Comparison of ENCODE assay signal across 33 mouse cellular contexts in the genomic region with DNA sequence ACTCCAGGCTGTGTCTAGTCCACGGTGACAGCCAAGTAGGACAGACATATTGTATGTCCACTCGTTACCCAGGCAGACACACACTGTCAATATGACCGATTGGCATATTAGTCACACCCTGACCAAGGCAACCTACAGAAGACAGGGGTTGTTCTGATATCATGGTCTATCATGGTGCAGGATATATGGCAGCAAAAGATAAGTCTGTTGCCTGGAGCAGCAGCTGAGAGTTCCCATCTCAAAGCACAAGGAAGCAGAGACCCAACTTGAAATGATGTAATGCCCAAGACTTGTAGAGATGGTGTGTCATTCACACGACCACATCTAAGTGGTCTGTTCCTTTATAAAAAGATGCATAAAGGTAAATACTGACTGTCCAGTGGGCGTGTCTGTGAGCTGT. TPM values are rescaled to one million over a fixed set of nuclear protein-coding genes. Genes with fewer than 3 reads are reported as not detected.
"Had no signal": no experiment of that assay in that cellular context is flagged by ENCODE, and none has a peak within 500 bp of the region (broad histone marks: within the 10 kb centered on the region; RNA-seq: fewer than 3 reads in every experiment).

No protein-coding gene starts in this region.

- H3K27me3 ChIP-seq: forebrain, embryonic 15.5 days had no signal

- DNase-seq: cerebellum, adult 9-10 months; cerebellum, adult 9-11 months; cerebellum, postnatal 10 days; cerebellum, postnatal 14 days; cerebellum, postnatal 25 days; cerebellum, postnatal 36 days; embryo, embryonic 11 days; forebrain, postnatal 0 days; gastrocnemius, adult 2 months; gastrocnemius, postnatal 10 days; gastrocnemius, postnatal 14 days; gastrocnemius, postnatal 25 days; gastrocnemius, postnatal 36 days; heart, adult 18-20 months; heart, adult 2 months had no signal

- H3K9ac ChIP-seq: embryonic facial prominence, embryonic 12.5 days; embryonic facial prominence, embryonic 13.5 days; embryonic facial prominence, embryonic 15.5 days; forebrain, embryonic 12.5 days; forebrain, embryonic 13.5 days; forebrain, embryonic 15.5 days; forebrain, postnatal 0 days had no signal

- H3K27ac ChIP-seq: embryonic facial prominence, embryonic 10.5 days; embryonic facial prominence, embryonic 12.5 days; embryonic facial prominence, embryonic 13.5 days; embryonic facial prominence, embryonic 15.5 days; forebrain, embryonic 10.5 days; forebrain, embryonic 12.5 days; forebrain, embryonic 13.5 days; forebrain, embryonic 15.5 days; gastrocnemius, adult 2 months; heart, adult 2 months had no signal

- H3K36me3 ChIP-seq: embryonic facial prominence, embryonic 10.5 days; embryonic facial prominence, embryonic 12.5 days; embryonic facial prominence, embryonic 13.5 days; embryonic facial prominence, embryonic 15.5 days; forebrain, embryonic 10.5 days; forebrain, embryonic 12.5 days; forebrain, embryonic 15.5 days had no signal

- H3K4me3 ChIP-seq: embryonic facial prominence, embryonic 10.5 days; embryonic facial prominence, embryonic 12.5 days; embryonic facial prominence, embryonic 13.5 days; embryonic facial prominence, embryonic 15.5 days; erythroblast, embryonic 14.5 days; forebrain, embryonic 10.5 days; forebrain, embryonic 12.5 days; forebrain, embryonic 13.5 days; forebrain, embryonic 15.5 days; gastrocnemius, adult 2 months; heart, adult 2 months had no signal

- H3K4me1 ChIP-seq: embryonic facial prominence, embryonic 12.5 days; embryonic facial prominence, embryonic 13.5 days; embryonic facial prominence, embryonic 15.5 days; forebrain, embryonic 13.5 days had no signal

- H3K9me3 ChIP-seq: embryonic facial prominence, embryonic 10.5 days; embryonic facial prominence, embryonic 12.5 days; embryonic facial prominence, embryonic 13.5 days; embryonic facial prominence, embryonic 15.5 days; forebrain, embryonic 10.5 days; forebrain, embryonic 12.5 days; forebrain, embryonic 13.5 days; forebrain, embryonic 15.5 days had no signal

- ATAC-seq: forebrain, embryonic 13.5 days; forebrain, embryonic 14.5 days; forebrain, embryonic 15.5 days; forebrain, embryonic 16.5 days; forebrain, postnatal 0 days had no signal

RNA-seq across cellular contexts. Expression of gene Cd300e, which starts 16.7 kb away (rescaled TPM):
- total RNA-seq: common myeloid progenitor, adult 5-6 weeks; forebrain, postnatal 0 days; gastrocnemius, adult 18-20 months; gastrocnemius, adult 2 months; gastrocnemius, postnatal 10 days; gastrocnemius, postnatal 14 days; gastrocnemius, postnatal 25 days; gastrocnemius, postnatal 36 days; granulocyte monocyte progenitor cell, adult 5-6 weeks had no signal
- polyA plus RNA-seq: embryonic facial prominence, embryonic 10.5 days; embryonic facial prominence, embryonic 11.5 days; embryonic facial prominence, embryonic 13.5 days; erythroblast, embryonic 14.5 days; forebrain, embryonic 10.5 days; forebrain, embryonic 11.5 days; forebrain, embryonic 12.5 days; forebrain, embryonic 13.5 days; forebrain, embryonic 14.5 days; forebrain, embryonic 15.5 days; forebrain, embryonic 16.5 days; forebrain, postnatal 0 days had no signal

RNA-seq across cellular contexts. Expression of gene Cd300ld3, which starts 30.5 kb away (rescaled TPM):
- total RNA-seq: common myeloid progenitor, adult 5-6 weeks; forebrain, postnatal 0 days; granulocyte monocyte progenitor cell, adult 5-6 weeks had no signal
- polyA plus RNA-seq: embryonic facial prominence, embryonic 10.5 days; embryonic facial prominence, embryonic 11.5 days; embryonic facial prominence, embryonic 12.5 days; embryonic facial prominence, embryonic 13.5 days; embryonic facial prominence, embryonic 14.5 days; embryonic facial prominence, embryonic 15.5 days; erythroblast, embryonic 14.5 days; forebrain, embryonic 10.5 days; forebrain, embryonic 11.5 days; forebrain, embryonic 12.5 days; forebrain, embryonic 13.5 days; forebrain, embryonic 14.5 days; forebrain, embryonic 15.5 days; forebrain, embryonic 16.5 days; forebrain, postnatal 0 days had no signal

RNA-seq across cellular contexts. Expression of gene Cd300ld5, which starts 41.1 kb away (rescaled TPM):
- total RNA-seq: common myeloid progenitor, adult 5-6 weeks; forebrain, postnatal 0 days; granulocyte monocyte progenitor cell, adult 5-6 weeks had no signal
- polyA plus RNA-seq: cortical plate, adult 2 months; embryonic facial prominence, embryonic 10.5 days; embryonic facial prominence, embryonic 11.5 days; embryonic facial prominence, embryonic 12.5 days; embryonic facial prominence, embryonic 13.5 days; embryonic facial prominence, embryonic 14.5 days; embryonic facial prominence, embryonic 15.5 days; erythroblast, embryonic 14.5 days; forebrain, embryonic 10.5 days; forebrain, embryonic 11.5 days; forebrain, embryonic 12.5 days; forebrain, embryonic 13.5 days; forebrain, embryonic 14.5 days; forebrain, embryonic 15.5 days; forebrain, embryonic 16.5 days; forebrain, postnatal 0 days had no signal

RNA-seq across cellular contexts. Expression of gene Cd300ld4, which starts 51.9 kb away (rescaled TPM):
- total RNA-seq: common myeloid progenitor, adult 5-6 weeks; forebrain, postnatal 0 days; gastrocnemius, adult 18-20 months; gastrocnemius, postnatal 25 days; granulocyte monocyte progenitor cell, adult 5-6 weeks had no signal
- polyA plus RNA-seq: embryonic facial prominence, embryonic 10.5 days; embryonic facial prominence, embryonic 11.5 days; embryonic facial prominence, embryonic 12.5 days; embryonic facial prominence, embryonic 13.5 days; embryonic facial prominence, embryonic 14.5 days; embryonic facial prominence, embryonic 15.5 days; erythroblast, embryonic 14.5 days; forebrain, embryonic 10.5 days; forebrain, embryonic 11.5 days; forebrain, embryonic 12.5 days; forebrain, embryonic 13.5 days; forebrain, embryonic 14.5 days; forebrain, embryonic 15.5 days; forebrain, embryonic 16.5 days; forebrain, postnatal 0 days had no signal
